Comparison of ENCODE assay signal across 22 mouse cellular contexts in genomic region chr8:47193321-47193996, GRCm38 (mm10).
A peak's percentile ranks its signal among the peaks of the same experiment; 100 is the strongest.
DNase-seq lines count a peak whose midpoint lies in the region; TF ChIP-seq lines count a peak whose summit lies in the region.
"Had no signal": no experiment of that assay in that cellular context is flagged by ENCODE, and none has a peak within 500 bp of the region (broad histone marks: within the 10 kb centered on the region; RNA-seq: fewer than 3 reads in every experiment).

No protein-coding gene starts in this region.

- TF ChIP-seq EP300 in ES-Bruce4 (IDR thresholded peaks at IDR 0.05; ENCODE audit: insufficient read depth, low read depth, low read length), result no peak

- no peak for TF ChIP-seq CTCF in ES-Bruce4 (IDR thresholded peaks at IDR 0.05; ENCODE audit: low read depth, low read length)

- H3K4me1 ChIP-seq in ES-Bruce4 (ENCODE audit: control insufficient read depth, insufficient read depth, low read length), result no peaks in the 10 kb centered on the region
- H3K4me1 ChIP-seq: embryonic facial prominence, embryonic 10.5 days; forebrain, embryonic 13.5 days; heart, embryonic 10.5 days; hindbrain, embryonic 13.5 days had no signal

- H3K27me3 ChIP-seq in ES-Bruce4 (ENCODE audit: control insufficient read depth, insufficient read depth, low read length, poor library complexity, severe bottlenecking), result no peaks in the 10 kb centered on the region
- H3K27me3 ChIP-seq: CH12.LX; forebrain, embryonic 13.5 days; hindbrain, embryonic 13.5 days; Patski had no signal

- intact Hi-C loops in heart, postnatal 14 days (cut with DNase I), result no loop called here

- H3K27ac ChIP-seq in ES-Bruce4 (ENCODE audit: insufficient read depth, low read length), result no peak overlapping the region
- H3K27ac ChIP-seq: embryonic facial prominence, embryonic 10.5 days; forebrain, embryonic 13.5 days; heart, embryonic 10.5 days; hindbrain, embryonic 13.5 days; hindbrain, postnatal 0 days had no signal

- peak overlapping the region; percentile 5; the same call in 1 of the 2 replicates for H3K4me3 ChIP-seq in ES-Bruce4 (ENCODE audit: low read depth, low read length)
- H3K4me3 ChIP-seq: embryonic facial prominence, embryonic 10.5 days; forebrain, embryonic 13.5 days; heart, embryonic 10.5 days; hindbrain, embryonic 13.5 days had no signal

- peaks cover 14% of the 10 kb centered on the region for H3K9me3 ChIP-seq in ES-Bruce4 (replicated peaks; ENCODE audit: control insufficient read depth, insufficient read depth, low read length, poor library complexity, severe bottlenecking)
- H3K9me3 ChIP-seq: heart, embryonic 10.5 days; hindbrain, embryonic 13.5 days had no signal

- no peak overlapping the region for H3K9ac ChIP-seq in ES-Bruce4 (ENCODE audit: low read depth, poor library complexity, severe bottlenecking)
- H3K9ac ChIP-seq: forebrain, embryonic 13.5 days; forebrain, postnatal 0 days; hindbrain, embryonic 13.5 days had no signal

- H3K36me3 ChIP-seq in ES-Bruce4 (ENCODE audit: control insufficient read depth, insufficient read depth, low read length, poor library complexity, severe bottlenecking), result no peaks in the 10 kb centered on the region

- peak; percentile 18 for DNase-seq in gastrocnemius, adult 18-20 months (ENCODE audit: low spot score)
- DNase-seq in gastrocnemius, adult 8-10 months (ENCODE audit: low spot score in 2 of 2), result no peak
- DNase-seq in heart, adult 11 months, result peak; percentile 88
- DNase-seq in heart, postnatal 14 days, result no peak
- peak; percentile 27 for DNase-seq in ZHBTc4 (ENCODE audit: low read depth, low spot score)
- DNase-seq in urinary bladder, postnatal 36 days (ENCODE audit: low spot score in 2 of 2), result no peak
- DNase-seq: adrenal gland, adult 8-10 months; adrenal gland, postnatal 36 days; cerebellum, adult 2 months; cerebellum, postnatal 10 days; forebrain, postnatal 0 days; heart, adult 18-20 months; heart, postnatal 10 days; kidney, adult 11 months had no signal

- no peak for TF ChIP-seq POLR2A in ES-Bruce4 (IDR thresholded peaks at IDR 0.05; ENCODE audit: insufficient read depth, low read length)

Comparison
In these comparisons a context has a peak if more than half of its experiments do, and no peak if none do; other contexts are left out.
1. DNase-seq: peak in gastrocnemius, adult 18-20 months (single experiment), heart, adult 11 months (single experiment) and ZHBTc4 (single experiment); none in gastrocnemius, adult 8-10 months (0 of 2), heart, postnatal 14 days (0 of 2) and urinary bladder, postnatal 36 days (0 of 2).